Mouse (Mus musculus) MEL (cell line): ENCODE measurements at regions not wholly inside any gene's neighbourhood (a gene's known extent, or its start where the extent isn't known, plus 50 kb on each side); places are given as distances from the start of the nearest gene placed in this dataset.

Experiments used
- DNase-seq: peaks from one replicate; pipeline ENCODE4 v3.0.0; 2011; ENCODE audit warnings: low read depth, low spot score
- H3K27ac ChIP-seq: 2 replicates; pipeline ENCODE4 v1.5.1; 2012; ENCODE audit warnings: low read depth, mild to moderate bottlenecking, control low read depth, low read length, moderate library complexity; ENCODE audit not compliant: control insufficient read depth
- H3K27me3 ChIP-seq, 2 experiments: fragments of 150-350 bp in 1 of 2; sonication (generic) in 1 of 2; 2 replicates each; pipeline ENCODE4 v1.6.1; 2012; ENCODE audit warnings: low read length in 2 of 2, mild to moderate bottlenecking in 2 of 2, improper control_type of control experiment in 1 of 2, moderate library complexity in 1 of 2; ENCODE audit not compliant: insufficient read depth in 2 of 2, control insufficient read depth in 1 of 2
- H3K36me3 ChIP-seq, 2 experiments: 2 replicates each; pipeline ENCODE4 v1.6.1; 2012 to 2014; ENCODE audit warnings: low read length in 2 of 2, improper control_type of control experiment in 1 of 2, inconsistent platforms in 1 of 2, mild to moderate bottlenecking in 1 of 2; ENCODE audit not compliant: insufficient read depth in 2 of 2, control insufficient read depth in 1 of 2
- H3K4me1 ChIP-seq, 2 experiments: fragments of 150-350 bp in 1 of 2; sonication (generic) in 1 of 2; 2 replicates each; pipeline ENCODE4 v1.6.1; 2012; ENCODE audit warnings: low read length in 2 of 2, improper control_type of control experiment in 1 of 2, mild to moderate bottlenecking in 1 of 2; ENCODE audit not compliant: insufficient read depth in 2 of 2, control insufficient read depth in 1 of 2
- H3K4me3 ChIP-seq, 2 experiments: fragments of 150-350 bp in 1 of 2; sonication (generic) in 1 of 2; 2 replicates each; pipeline ENCODE4 v1.5.1; 2012; ENCODE audit warnings: low read depth in 2 of 2, low read length in 2 of 2, mild to moderate bottlenecking in 2 of 2, moderate library complexity in 2 of 2, control low read depth in 1 of 2, improper control_type of control experiment in 1 of 2; ENCODE audit not compliant: control insufficient read depth in 1 of 2, insufficient read depth in 1 of 2
- H3K79me2 ChIP-seq: 2 replicates; pipeline ENCODE4 v1.6.1; 2012; ENCODE audit warnings: mild to moderate bottlenecking, low read length, moderate library complexity; ENCODE audit not compliant: control insufficient read depth, poor library complexity, insufficient read depth
- H3K9ac ChIP-seq: 2 replicates; pipeline ENCODE4 v1.6.1; 2012; ENCODE audit warnings: low read depth, mild to moderate bottlenecking, control low read depth, low read length, moderate library complexity; ENCODE audit not compliant: control insufficient read depth, poor library complexity, severe bottlenecking
- H3K9me3 ChIP-seq: fragments of 150-350 bp; sonication (generic); replicated peaks from 2 replicates; pipeline ENCODE4 v1.6.1; 2012; ENCODE audit warnings: mild to moderate bottlenecking, low read length, improper control_type of control experiment, moderate library complexity; ENCODE audit not compliant: insufficient read depth
- BHLHE40 ChIP-seq: IDR thresholded peaks from 2 replicates; pipeline ENCODE4 v1.6.1; 2012; ENCODE audit warnings: low read depth, mild to moderate bottlenecking, inconsistent platforms, low read length, improper control_type of control experiment, borderline replicate concordance
- CTCF ChIP-seq, 3 experiments: IDR thresholded peaks in 2 of 3; conservative IDR thresholded peaks in 1 of 3; 2 replicates each; pipeline ENCODE4 v1.5.1; 2011 to 2012; ENCODE audit warnings: low read length in 3 of 3, low read depth in 2 of 3, mild to moderate bottlenecking in 2 of 3, improper control_type of control experiment in 1 of 3, inconsistent platforms in 1 of 3, mixed read lengths in 1 of 3, moderate library complexity in 1 of 3; ENCODE audit not compliant: control insufficient read depth in 1 of 3, insufficient read depth in 1 of 3, poor library complexity in 1 of 3, severe bottlenecking in 1 of 3
- E2F4 ChIP-seq: IDR thresholded peaks from 2 replicates; pipeline ENCODE4 v1.6.1; 2011; ENCODE audit warnings: low read depth, low read length, improper control_type of control experiment, borderline replicate concordance
- ELF1 ChIP-seq: IDR thresholded peaks from 2 replicates; pipeline ENCODE4 v1.6.1; 2014; ENCODE audit warnings: low read depth, mild to moderate bottlenecking, inconsistent platforms, low read length, improper control_type of control experiment, moderate library complexity
- EP300 ChIP-seq, 2 experiments: IDR thresholded peaks; 2 replicates each; pipeline ENCODE4 v1.6.1; 2011; ENCODE audit warnings: improper control_type of control experiment in 2 of 2, low read length in 2 of 2, low read depth in 1 of 2, mild to moderate bottlenecking in 1 of 2
- HCFC1 ChIP-seq: IDR thresholded peaks from 2 replicates; pipeline ENCODE4 v1.6.1; 2012; ENCODE audit warnings: low read depth, mild to moderate bottlenecking, inconsistent platforms, low read length, improper control_type of control experiment, moderate library complexity
- KAT2A ChIP-seq: conservative IDR thresholded peaks from 2 replicates; pipeline ENCODE4 v1.6.1; 2012; ENCODE audit warnings: low read depth, low read length, improper control_type of control experiment, inconsistent platforms
- MAZ ChIP-seq: IDR thresholded peaks from 2 replicates; pipeline ENCODE4 v1.6.1; 2012; ENCODE audit warnings: low read depth, mild to moderate bottlenecking, inconsistent platforms, low read length, improper control_type of control experiment
- MXI1 ChIP-seq: IDR thresholded peaks from 2 replicates; pipeline ENCODE4 v1.6.1; 2011; ENCODE audit warnings: mild to moderate bottlenecking, low read depth, low read length, improper control_type of control experiment
- MYB ChIP-seq: IDR thresholded peaks from 2 replicates; pipeline ENCODE4 v1.6.1; 2011; ENCODE audit warnings: mild to moderate bottlenecking, low read depth, low read length, improper control_type of control experiment
- NELFE ChIP-seq: IDR thresholded peaks from 2 replicates; pipeline ENCODE4 v1.6.1; 2011; ENCODE audit warnings: low read depth, low read length, improper control_type of control experiment
- NRF1 ChIP-seq: IDR thresholded peaks from 2 replicates; pipeline ENCODE4 v1.6.1; 2014; ENCODE audit warnings: low read depth, mild to moderate bottlenecking, inconsistent platforms, low read length, improper control_type of control experiment, moderate library complexity; ENCODE audit not compliant: poor library complexity, insufficient read depth, severe bottlenecking
- RAD21 ChIP-seq: IDR thresholded peaks from 2 replicates; pipeline ENCODE4 v1.6.1; 2011; ENCODE audit warnings: mild to moderate bottlenecking, low read depth, low read length, improper control_type of control experiment
- TAL1 ChIP-seq: IDR thresholded peaks from 2 replicates; pipeline ENCODE4 v1.6.1; 2012; ENCODE audit warnings: mild to moderate bottlenecking, inconsistent platforms, low read length, moderate library complexity, mixed read lengths
- TBP ChIP-seq: IDR thresholded peaks from 2 replicates; pipeline ENCODE4 v1.8.0; 2011; ENCODE audit warnings: low read depth, low read length, improper control_type of control experiment
- TCF12 ChIP-seq: IDR thresholded peaks from 2 replicates; pipeline ENCODE4 v1.6.1; 2014; ENCODE audit warnings: low read depth, mild to moderate bottlenecking, inconsistent platforms, low read length, improper control_type of control experiment, moderate library complexity
- UBTF ChIP-seq: IDR thresholded peaks from 2 replicates; pipeline ENCODE4 v1.6.1; 2012; ENCODE audit warnings: low read depth, mild to moderate bottlenecking, inconsistent platforms, low read length, improper control_type of control experiment, moderate library complexity, borderline replicate concordance; ENCODE audit not compliant: insufficient read depth
- USF1 ChIP-seq: IDR thresholded peaks from 2 replicates; pipeline ENCODE4 v1.6.1; 2014; ENCODE audit warnings: low read depth, mild to moderate bottlenecking, inconsistent platforms, low read length, improper control_type of control experiment, moderate library complexity
- ZC3H11A ChIP-seq: IDR thresholded peaks from 2 replicates; pipeline ENCODE4 v1.6.1; 2012; ENCODE audit warnings: low read depth, mild to moderate bottlenecking, inconsistent platforms, low read length, improper control_type of control experiment
- ZKSCAN1 ChIP-seq: IDR thresholded peaks from 2 replicates; pipeline ENCODE4 v1.6.1; 2012; ENCODE audit warnings: low read depth, mild to moderate bottlenecking, inconsistent platforms, low read length, improper control_type of control experiment, moderate library complexity
- ZMIZ1 ChIP-seq: IDR thresholded peaks from 2 replicates; pipeline ENCODE4 v1.6.1; 2012; ENCODE audit warnings: low read depth, mild to moderate bottlenecking, inconsistent platforms, low read length, improper control_type of control experiment, moderate library complexity

- H3K79me2 ChIP-seq, result no peaks in the 10 kb centered on the region
- no peaks in the 10 kb centered on the region for H3K36me3 ChIP-seq
- no peak overlapping the region for H3K9ac ChIP-seq
- H3K27me3 ChIP-seq, result no peaks in the 10 kb centered on the region; a peak in 1 of 4 replicates
- DNase-seq, result no peak
- TF ChIP-seq ZKSCAN1, result no peak
- TF ChIP-seq TAL1, result no peak
- no peak for TF ChIP-seq MYB
- TF ChIP-seq NELFE, result no peak
- no peak for TF ChIP-seq E2F4
- TF ChIP-seq NRF1, result no peak
- TF ChIP-seq TCF12, result no peak
- TF ChIP-seq EP300 (IDR thresholded peaks at IDR 0.05; ENCODE audit: low read depth in 1 of 2, low read length in 2 of 2), result no peak
- TF ChIP-seq ZMIZ1, result no peak
- TF ChIP-seq ELF1, result no peak
- no peak for TF ChIP-seq BHLHE40
- TF ChIP-seq CTCF (IDR thresholded peaks at IDR 0.05 in 2 of 3, conservative IDR thresholded peaks at IDR 0.05 in 1 of 3; ENCODE audit: control insufficient read depth in 1 of 3, insufficient read depth in 1 of 3, low read depth in 2 of 3, low read length in 3 of 3, poor library complexity in 1 of 3, severe bottlenecking in 1 of 3), result no peak
- TF ChIP-seq RAD21, result no peak
- TF ChIP-seq UBTF, result no peak
- no peaks in the 10 kb centered on the region for H3K9me3 ChIP-seq
- no peak overlapping the region for H3K4me3 ChIP-seq
- no peaks in the 10 kb centered on the region for H3K4me1 ChIP-seq
- no peak overlapping the region for H3K27ac ChIP-seq
Measured at GRCm38 (mm10) chr13:101278127-101278526, 444.9 kb upstream of the Slc30a5 start.

- Histone ChIP-seq H3K4me3 (no peak overlapping the region), H3K27me3 (no peaks in the 10 kb centered on the region; a peak in 1 of 4 replicates), H3K27ac (no peak overlapping the region), H3K36me3 (no peaks in the 10 kb centered on the region), H3K4me1 (no peaks in the 10 kb centered on the region), H3K9ac (no peak overlapping the region), H3K9me3 (no peaks in the 10 kb centered on the region), H3K79me2 (no peaks in the 10 kb centered on the region)
- DNase-seq, result no peak
- no peak for TF ChIP-seq E2F4
- no peak for TF ChIP-seq HCFC1
- no peak for TF ChIP-seq CTCF (IDR thresholded peaks at IDR 0.05 in 2 of 3, conservative IDR thresholded peaks at IDR 0.05 in 1 of 3; ENCODE audit: control insufficient read depth in 1 of 3, insufficient read depth in 1 of 3, low read depth in 2 of 3, low read length in 3 of 3, poor library complexity in 1 of 3, severe bottlenecking in 1 of 3)
- TF ChIP-seq MAZ, result no peak
- no peak for TF ChIP-seq USF1
- TF ChIP-seq EP300 (IDR thresholded peaks at IDR 0.05; ENCODE audit: low read depth in 1 of 2, low read length in 2 of 2), result no peak
- TF ChIP-seq TBP, result no peak
- TF ChIP-seq ZKSCAN1, result no peak
- no peak for TF ChIP-seq KAT2A
- TF ChIP-seq MXI1, result no peak
- TF ChIP-seq ZC3H11A, result no peak
Measured at GRCm38 (mm10) chr13:101276766-101277165, 443.5 kb upstream of the Slc30a5 start.
